11 mouse cellular contexts compared by ENCODE assay signal in the genomic region with DNA sequence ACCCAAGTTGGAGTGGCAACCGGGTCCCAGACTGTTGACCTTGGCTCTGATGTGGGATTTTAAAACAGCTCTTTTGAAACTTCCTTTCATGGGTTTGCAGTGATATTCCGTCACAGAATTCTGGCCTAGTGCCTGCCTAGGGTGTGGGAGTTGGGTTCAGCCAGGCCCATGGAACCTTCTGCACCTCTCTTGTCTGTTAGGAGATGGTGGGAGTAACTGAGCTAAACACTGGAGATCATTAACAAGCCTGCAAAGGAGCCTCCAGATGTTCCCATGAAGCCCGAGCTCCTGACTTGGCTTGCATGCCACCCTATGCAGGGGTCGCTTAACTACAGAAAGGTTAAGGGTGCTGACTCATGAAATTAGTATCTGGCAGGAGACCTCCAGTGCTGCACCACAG.
DNase-seq lines count a peak whose midpoint lies in the region; ATAC-seq and TF ChIP-seq lines count a peak whose summit lies in the region.
"Had no signal": no experiment of that assay in that cellular context is flagged by ENCODE, and none has a peak within 500 bp of the region (broad histone marks: within the 10 kb centered on the region; RNA-seq: fewer than 3 reads in every experiment).

No protein-coding gene starts in this region.

- no peaks in the 10 kb centered on the region for H3K9me3 ChIP-seq in heart, embryonic 16.5 days (replicated peaks; ENCODE audit: control insufficient read depth, low read length)
- no peaks in the 10 kb centered on the region for H3K9me3 ChIP-seq in forebrain, embryonic 14.5 days (replicated peaks; ENCODE audit: control insufficient read depth, low read length)

- DNase-seq in gastrocnemius, adult 2 months = no peak
- DNase-seq in gastrocnemius, postnatal 25 days = no peak
- peak; percentile 62 to 65 for DNase-seq in kidney, postnatal 36 days
- peak; percentile 56 for DNase-seq in ovary, postnatal 36 days (ENCODE audit: low spot score)
- DNase-seq in cerebellum, postnatal 4 days (ENCODE audit: low spot score in 2 of 2) = no peak
- no peak for DNase-seq in forebrain, embryonic 14.5 days (ENCODE audit: low spot score)
- no peak for DNase-seq in layer of hippocampus, adult 9-11 months
- DNase-seq: B cell, adult 2 months; cerebellum, postnatal 25 days; right cerebral cortex, postnatal 14 days had no signal

- peak overlapping the region; percentile 31 for H3K27ac ChIP-seq in gastrocnemius, adult 2 months
- peak overlapping the region; percentile 2 for H3K27ac ChIP-seq in heart, embryonic 16.5 days (ENCODE audit: low read length)
- H3K27ac ChIP-seq in forebrain, embryonic 14.5 days (ENCODE audit: low read depth, low read length) = no peak overlapping the region

- H3K27me3 ChIP-seq in heart, embryonic 16.5 days (ENCODE audit: control insufficient read depth, insufficient read depth, low read length) = no peaks in the 10 kb centered on the region
- no peaks in the 10 kb centered on the region for H3K27me3 ChIP-seq in forebrain, embryonic 14.5 days (replicated peaks; ENCODE audit: control insufficient read depth, insufficient read depth, low read length)

- H3K36me3 ChIP-seq in heart, embryonic 16.5 days (ENCODE audit: control insufficient read depth, insufficient read depth) = no peaks in the 10 kb centered on the region
- H3K36me3 ChIP-seq in forebrain, embryonic 14.5 days (ENCODE audit: control insufficient read depth, insufficient read depth, low read length) = no peaks in the 10 kb centered on the region

- no peak overlapping the region for H3K9ac ChIP-seq in heart, embryonic 16.5 days (ENCODE audit: low read length)
- H3K9ac ChIP-seq in forebrain, embryonic 14.5 days (ENCODE audit: low read length) = no peak overlapping the region

- no peak overlapping the region for H3K4me3 ChIP-seq in gastrocnemius, adult 2 months
- H3K4me3 ChIP-seq in heart, embryonic 16.5 days (ENCODE audit: low read length) = no peak overlapping the region
- H3K4me3 ChIP-seq in forebrain, embryonic 14.5 days (ENCODE audit: low read depth, low read length) = no peak overlapping the region

- H3K4me2 ChIP-seq in heart, embryonic 16.5 days (ENCODE audit: low read depth, low read length) = no peak overlapping the region
- H3K4me2 ChIP-seq in forebrain, embryonic 14.5 days (ENCODE audit: low read length) = no peak overlapping the region

- TF ChIP-seq CTCF in gastrocnemius, adult 2 months (IDR thresholded peaks at IDR 0.05) = no peak

- intact Hi-C loops in gastrocnemius, adult 2 months (cut with DNase I) = no loop called here

- 28% methylated on average over 4 of the region's 4 CpGs for WGBS in heart, embryonic 16.5 days
- 88% methylated on average over 4 of the region's 4 CpGs for WGBS in forebrain, embryonic 14.5 days

- ATAC-seq in heart, embryonic 16.5 days (replicated peaks; ENCODE audit: extremely low read depth, insufficient read depth, low FRiP score) = no peak
- no peak for ATAC-seq in forebrain, embryonic 14.5 days

- peaks cover 18% of the 10 kb centered on the region for H3K4me1 ChIP-seq in heart, embryonic 16.5 days (ENCODE audit: control insufficient read depth, insufficient read depth, low read length)
- H3K4me1 ChIP-seq in forebrain, embryonic 14.5 days (ENCODE audit: control insufficient read depth, insufficient read depth, low read length) = no peaks in the 10 kb centered on the region

Comparison
In these comparisons a context has a peak if more than half of its experiments do, and no peak if none do; other contexts are left out.
1. DNase-seq: peak in kidney, postnatal 36 days (2 of 2) and ovary, postnatal 36 days (single experiment); none in gastrocnemius, adult 2 months (single experiment), gastrocnemius, postnatal 25 days (single experiment), cerebellum, postnatal 4 days (0 of 2), forebrain, embryonic 14.5 days (single experiment) and layer of hippocampus, adult 9-11 months (single experiment).